Mouse (Mus musculus): ENCODE results near the gene Slc7a15. TPM values are rescaled to one million over a fixed set of nuclear protein-coding genes. Genes with fewer than 3 reads are reported as not detected.

Slc7a15 gene
- polyA plus RNA-seq, 1 experiment from 2014 or later = not detected

DNA sequence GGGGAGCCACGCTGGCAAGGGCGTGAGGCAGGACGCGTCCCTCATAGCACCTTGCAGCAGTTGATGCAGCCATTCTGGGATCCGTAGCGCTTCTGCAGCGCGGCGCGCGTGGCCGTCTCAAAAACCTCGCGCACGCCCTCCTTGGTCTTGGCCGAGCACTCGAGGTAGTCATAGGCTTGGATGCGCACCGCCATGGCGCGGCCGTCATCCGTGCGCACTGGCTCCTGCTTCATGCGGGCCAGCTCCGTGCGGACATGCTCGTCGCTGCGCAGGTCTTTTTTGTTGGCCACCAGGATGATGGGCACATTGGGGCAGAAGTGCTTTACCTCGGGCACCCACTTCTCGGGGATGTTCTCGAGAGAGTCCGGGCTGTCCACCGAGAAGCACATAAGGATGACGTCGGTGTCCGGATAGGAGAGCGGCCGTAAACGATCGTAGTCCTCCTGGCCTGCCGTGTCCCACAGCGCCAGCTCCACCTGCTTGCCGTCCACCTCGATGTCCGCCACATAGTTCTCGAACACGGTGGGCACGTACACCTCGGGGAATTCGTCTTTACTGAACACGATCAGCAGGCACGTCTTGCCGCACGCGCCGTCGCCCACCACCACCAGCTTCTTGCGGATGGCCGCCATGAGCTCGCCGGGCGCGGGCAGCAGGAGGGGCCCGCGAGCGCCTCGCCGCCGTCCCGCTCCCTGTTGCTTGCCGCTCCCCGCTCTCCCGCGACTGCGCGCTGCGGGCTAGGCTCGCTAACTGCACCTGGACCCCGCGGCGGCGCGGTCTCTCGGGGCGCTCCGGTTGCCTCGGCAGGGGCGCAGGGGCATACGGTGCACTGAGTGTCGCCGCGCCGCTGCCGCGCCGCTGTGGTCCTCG, 99.6 kb downstream of the Slc7a15 start:
- peak overlapping the region; percentile 97 for H3K27ac ChIP-seq (replicated peaks in 1 of 2; ENCODE audit: control insufficient read depth in 1 of 2, insufficient read depth in 1 of 2, low read depth in 2 of 2, low read length in 2 of 2)
- no peaks in the 10 kb centered on the region for H3K27me3 ChIP-seq (ENCODE audit: control insufficient read depth, insufficient read depth, low read length)
- under 1% methylated on average over 97 of the region's 99 CpGs for WGBS
- H3K4me3 ChIP-seq (ENCODE audit: control insufficient read depth in 1 of 2, insufficient read depth in 1 of 2, low read depth in 1 of 2, low read length in 2 of 2) = peak overlapping the region; percentile 66 to 71
- H3K4me1 ChIP-seq (ENCODE audit: control insufficient read depth in 2 of 2, insufficient read depth in 2 of 2, low read length in 2 of 2) = peaks cover 10 to 42% of the 10 kb centered on the region in 2 experiments
- ATAC-seq (ENCODE audit: insufficient number of reproducible peaks, insufficient read depth, low FRiP score, low read depth) = peak; percentile 17; the same call in 1 of the 2 replicates
- peak overlapping the region; percentile 94 for H3K9ac ChIP-seq (ENCODE audit: low read length)
- no peaks in the 10 kb centered on the region; the same call in 1 of the 2 replicates for H3K36me3 ChIP-seq (ENCODE audit: control insufficient read depth, insufficient read depth, low read length)
- peak overlapping the region; percentile 83 for H3K4me2 ChIP-seq (ENCODE audit: low read length)
- no peaks in the 10 kb centered on the region for H3K9me3 ChIP-seq (ENCODE audit: control insufficient read depth, low read length)

DNA sequence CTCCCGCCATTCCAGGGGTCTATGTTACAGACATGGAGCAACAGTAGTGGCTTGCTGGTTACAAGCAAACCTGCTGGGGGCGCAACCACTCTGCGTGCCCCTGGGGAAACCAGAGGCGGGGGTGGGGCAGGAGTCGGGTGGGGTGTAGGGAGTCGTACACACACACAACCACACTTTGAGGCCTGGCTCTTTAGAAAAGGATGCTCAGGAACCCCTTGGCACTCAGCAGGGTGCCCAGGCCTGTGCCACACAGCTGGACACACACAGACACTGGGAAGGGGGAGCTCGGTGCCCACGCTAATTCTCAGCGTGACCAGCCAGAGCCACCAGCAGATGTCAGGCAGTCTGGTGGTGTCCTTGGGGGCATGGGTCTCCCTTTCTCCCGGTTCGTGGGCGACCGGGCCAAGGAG, 100.3 kb downstream of the Slc7a15 start:
- 0 out of 2 replicates have a peak, but pooled peaks have one; percentile 0 for ATAC-seq (ENCODE audit: insufficient number of reproducible peaks, insufficient read depth, low FRiP score, low read depth)
- Histone ChIP-seq H3K4me1 (ENCODE audit: control insufficient read depth in 2 of 2, insufficient read depth in 2 of 2, low read length in 2 of 2) (peaks cover 10 to 42% of the 10 kb centered on the region in 2 experiments), H3K27ac (replicated peaks in 1 of 2; ENCODE audit: control insufficient read depth in 1 of 2, insufficient read depth in 1 of 2, low read depth in 2 of 2, low read length in 2 of 2) (peak overlapping the region; percentile 97), H3K9me3 (ENCODE audit: control insufficient read depth, low read length) (no peaks in the 10 kb centered on the region), H3K4me2 (ENCODE audit: low read length) (peak overlapping the region; percentile 83), H3K9ac (ENCODE audit: low read length) (peak overlapping the region; percentile 94), H3K4me3 (ENCODE audit: control insufficient read depth in 1 of 2, insufficient read depth in 1 of 2, low read depth in 1 of 2, low read length in 2 of 2) (peak overlapping the region; percentile 66 to 71), H3K36me3 (ENCODE audit: control insufficient read depth, insufficient read depth, low read length) (no peaks in the 10 kb centered on the region; the same call in 1 of the 2 replicates), H3K27me3 (ENCODE audit: control insufficient read depth, insufficient read depth, low read length) (no peaks in the 10 kb centered on the region)
- WGBS = 1% methylated on average over 13 of the region's 13 CpGs

- no peaks in the 10 kb centered on the region for H3K27me3 ChIP-seq (ENCODE audit: control insufficient read depth, insufficient read depth, low read length)
- H3K27ac ChIP-seq (replicated peaks in 1 of 2; ENCODE audit: control insufficient read depth in 1 of 2, insufficient read depth in 1 of 2, low read depth in 2 of 2, low read length in 2 of 2) = peak overlapping the region; percentile 40 to 97; a peak in 2 of 4 replicates
- H3K9ac ChIP-seq (ENCODE audit: low read length) = peak overlapping the region; percentile 94
- WGBS = 15% methylated on average over 8 of the region's 8 CpGs
- H3K9me3 ChIP-seq (ENCODE audit: control insufficient read depth, low read length) = no peaks in the 10 kb centered on the region
- H3K4me3 ChIP-seq (ENCODE audit: control insufficient read depth in 1 of 2, insufficient read depth in 1 of 2, low read depth in 1 of 2, low read length in 2 of 2) = peak overlapping the region; percentile 66 to 71
- no peak for ATAC-seq (ENCODE audit: insufficient number of reproducible peaks, insufficient read depth, low FRiP score, low read depth)
- peaks cover 10 to 42% of the 10 kb centered on the region in 2 experiments for H3K4me1 ChIP-seq (ENCODE audit: control insufficient read depth in 2 of 2, insufficient read depth in 2 of 2, low read length in 2 of 2)
- H3K4me2 ChIP-seq (ENCODE audit: low read length) = peak overlapping the region; percentile 83
- H3K36me3 ChIP-seq (ENCODE audit: control insufficient read depth, insufficient read depth, low read length) = no peaks in the 10 kb centered on the region; the same call in 1 of the 2 replicates
Observed at GRCm38 (mm10) chr12:8498148-8498571, 100.7 kb downstream of the Slc7a15 start.

- Histone ChIP-seq H3K27ac (replicated peaks in 1 of 2; ENCODE audit: control insufficient read depth in 1 of 2, insufficient read depth in 1 of 2, low read depth in 2 of 2, low read length in 2 of 2) (no peak overlapping the region; a peak in 1 of 4 replicates), H3K4me1 (ENCODE audit: control insufficient read depth in 2 of 2, insufficient read depth in 2 of 2, low read length in 2 of 2) (peaks cover 10 to 42% of the 10 kb centered on the region in 2 experiments), H3K4me3 (ENCODE audit: control insufficient read depth in 1 of 2, insufficient read depth in 1 of 2, low read depth in 1 of 2, low read length in 2 of 2) (peak overlapping the region; percentile 21 to 71; a peak in 3 of 4 replicates), H3K9me3 (ENCODE audit: control insufficient read depth, low read length) (no peaks in the 10 kb centered on the region), H3K27me3 (ENCODE audit: control insufficient read depth, insufficient read depth, low read length) (no peaks in the 10 kb centered on the region), H3K9ac (ENCODE audit: low read length) (peak overlapping the region; percentile 94), H3K36me3 (ENCODE audit: control insufficient read depth, insufficient read depth, low read length) (no peaks in the 10 kb centered on the region; the same call in 1 of the 2 replicates), H3K4me2 (ENCODE audit: low read length) (peak overlapping the region; percentile 83)
- 13% methylated on average over 2 of the region's 2 CpGs for WGBS
- no peak for ATAC-seq (ENCODE audit: insufficient number of reproducible peaks, insufficient read depth, low FRiP score, low read depth)
Observed at GRCm38 (mm10) chr12:8497314-8497706, 101.6 kb downstream of the Slc7a15 start.

- H3K9ac ChIP-seq (ENCODE audit: low read length) = peak overlapping the region; percentile 94
- no peaks in the 10 kb centered on the region; the same call in 1 of the 2 replicates for H3K36me3 ChIP-seq (ENCODE audit: control insufficient read depth, insufficient read depth, low read length)
- peak overlapping the region in 1 of 2 experiments; percentile 82; a peak in 2 of 4 replicates for H3K27ac ChIP-seq (replicated peaks in 1 of 2; ENCODE audit: control insufficient read depth in 1 of 2, insufficient read depth in 1 of 2, low read depth in 2 of 2, low read length in 2 of 2)
- peaks cover 10 to 38% of the 10 kb centered on the region in 2 experiments for H3K4me1 ChIP-seq (ENCODE audit: control insufficient read depth in 2 of 2, insufficient read depth in 2 of 2, low read length in 2 of 2)
- no peaks in the 10 kb centered on the region for H3K27me3 ChIP-seq (ENCODE audit: control insufficient read depth, insufficient read depth, low read length)
- ATAC-seq (ENCODE audit: insufficient number of reproducible peaks, insufficient read depth, low FRiP score, low read depth) = no peak
- WGBS = 44% methylated on average over 2 of the region's 2 CpGs
- H3K4me3 ChIP-seq (ENCODE audit: control insufficient read depth in 1 of 2, insufficient read depth in 1 of 2, low read depth in 1 of 2, low read length in 2 of 2) = peak overlapping the region in 1 of 2 experiments; percentile 71; a peak in 2 of 4 replicates
- no peaks in the 10 kb centered on the region for H3K9me3 ChIP-seq (ENCODE audit: control insufficient read depth, low read length)
- peak overlapping the region; percentile 83 for H3K4me2 ChIP-seq (ENCODE audit: low read length)
Observed at GRCm38 (mm10) chr12:8496679-8497313, 102.1 kb downstream of the Slc7a15 start.

GRCm38 (mm10) chr12:8495881-8496678, 102.8 kb downstream of the Slc7a15 start:
- Histone ChIP-seq H3K9ac (ENCODE audit: low read length) (peak overlapping the region; percentile 94), H3K4me2 (ENCODE audit: low read length) (peak overlapping the region; percentile 83), H3K36me3 (ENCODE audit: control insufficient read depth, insufficient read depth, low read length) (no peaks in the 10 kb centered on the region; the same call in 1 of the 2 replicates), H3K27ac (replicated peaks in 1 of 2; ENCODE audit: control insufficient read depth in 1 of 2, insufficient read depth in 1 of 2, low read depth in 2 of 2, low read length in 2 of 2) (peak overlapping the region; percentile 71 to 82), H3K9me3 (ENCODE audit: control insufficient read depth, low read length) (no peaks in the 10 kb centered on the region), H3K4me3 (ENCODE audit: control insufficient read depth in 1 of 2, insufficient read depth in 1 of 2, low read depth in 1 of 2, low read length in 2 of 2) (peak overlapping the region in 1 of 2 experiments; percentile 9; a peak in 2 of 4 replicates), H3K4me1 (ENCODE audit: control insufficient read depth in 2 of 2, insufficient read depth in 2 of 2, low read length in 2 of 2) (peaks cover 8 to 34% of the 10 kb centered on the region in 2 experiments), H3K27me3 (ENCODE audit: control insufficient read depth, insufficient read depth, low read length) (no peaks in the 10 kb centered on the region)
- WGBS = 30% methylated on average over 15 of the region's 15 CpGs
- no peak for ATAC-seq (ENCODE audit: insufficient number of reproducible peaks, insufficient read depth, low FRiP score, low read depth)

DNA sequence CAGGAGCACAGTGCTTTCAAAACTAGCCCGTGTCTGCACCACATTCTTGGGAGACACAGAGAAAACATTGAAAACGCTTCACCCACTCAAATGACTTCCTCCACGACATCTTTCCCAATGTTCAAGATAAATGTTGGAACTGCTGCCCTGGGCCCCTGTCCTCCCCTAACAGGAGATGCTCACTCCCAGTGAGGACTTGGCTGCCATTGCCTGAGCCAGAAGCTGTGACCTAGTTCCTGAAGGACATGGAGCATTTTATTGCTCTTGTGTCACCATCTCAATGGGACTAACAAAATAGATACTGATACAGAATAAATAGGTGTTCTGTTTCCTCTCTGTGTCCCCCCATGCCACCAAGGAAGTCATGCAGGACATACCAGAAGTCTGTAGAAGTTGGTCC, 104.2 kb downstream of the Slc7a15 start:
- WGBS = 67% methylated on average over 3 of the region's 3 CpGs
- no peak overlapping the region for H3K4me3 ChIP-seq (ENCODE audit: control insufficient read depth in 1 of 2, insufficient read depth in 1 of 2, low read depth in 1 of 2, low read length in 2 of 2)

More for the DNA sequence above, 104.2 kb downstream of the Slc7a15 start:
- H3K36me3 ChIP-seq (ENCODE audit: control insufficient read depth, insufficient read depth, low read length) = no peaks in the 10 kb centered on the region; the same call in 1 of the 2 replicates
- H3K4me1 ChIP-seq (ENCODE audit: control insufficient read depth in 2 of 2, insufficient read depth in 2 of 2, low read length in 2 of 2) = peaks cover 6 to 27% of the 10 kb centered on the region in 2 experiments
- H3K9me3 ChIP-seq (ENCODE audit: control insufficient read depth, low read length) = no peaks in the 10 kb centered on the region
- H3K4me2 ChIP-seq (ENCODE audit: low read length) = no peak overlapping the region
- no peak overlapping the region for H3K27ac ChIP-seq (replicated peaks in 1 of 2; ENCODE audit: control insufficient read depth in 1 of 2, insufficient read depth in 1 of 2, low read depth in 2 of 2, low read length in 2 of 2)
- no peaks in the 10 kb centered on the region for H3K27me3 ChIP-seq (ENCODE audit: control insufficient read depth, insufficient read depth, low read length)
- no peak for ATAC-seq (ENCODE audit: insufficient number of reproducible peaks, insufficient read depth, low FRiP score, low read depth)
- H3K9ac ChIP-seq (ENCODE audit: low read length) = no peak overlapping the region

Data from heart, embryonic 14.5 days (tissue).